Mouse (Mus musculus) lung, postnatal 0 days (tissue): ENCODE data around the gene Eps8.

Experiments used
- CTCF ChIP-seq: IDR thresholded peaks from 2 replicates; pipeline ENCODE4 v1.5.1; 2016; ENCODE audit warnings: antibody characterized with exemption, mild to moderate bottlenecking
- EP300 ChIP-seq: IDR thresholded peaks from 2 replicates; pipeline ENCODE4 v1.6.1; 2016; ENCODE audit warnings: antibody characterized with exemption, mild to moderate bottlenecking, control low read depth

DNA sequence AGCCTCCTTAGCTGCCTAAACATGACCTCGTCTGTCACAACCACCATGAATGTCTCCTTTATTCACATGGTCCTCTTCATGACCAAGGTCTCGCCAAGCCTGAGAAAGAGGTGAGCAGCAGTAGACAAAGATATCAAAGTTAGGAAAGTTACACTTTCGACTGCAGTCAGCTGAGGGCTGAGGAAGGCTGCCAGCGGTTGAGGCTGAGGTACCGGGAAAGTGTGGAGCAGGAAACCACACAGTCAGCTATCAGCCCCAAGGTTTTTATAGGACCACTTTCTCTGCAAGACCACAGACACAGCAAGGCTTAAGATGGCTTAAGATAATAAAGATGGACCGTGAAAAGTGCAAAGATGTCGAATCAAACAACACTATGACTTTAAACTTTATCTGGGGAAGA is 17.2 kb downstream of the Eps8 start:
- TF ChIP-seq CTCF: no peak
- no peak for TF ChIP-seq EP300
